Mouse (Mus musculus) neural tube, embryonic 15.5 days (tissue): ENCODE results near the gene Sh3pxd2a. TPM values are rescaled to one million over a fixed set of nuclear protein-coding genes. Genes with fewer than 3 reads are reported as not detected.

Experiments
- ATAC-seq: fragments of 200-750 bp; cut with Nextera tagmentation; 2 replicates; pipeline ENCODE4 v1.8.0; 2017; ENCODE audit warnings: mild to moderate bottlenecking, moderate TSS enrichment, moderate library complexity; ENCODE audit not compliant: low FRiP score
- H3K27ac ChIP-seq: fragments of 300-500 bp; sonication (generic); replicated peaks from 2 replicates; pipeline ENCODE4 v1.5.1; 2015; ENCODE audit warnings: mild to moderate bottlenecking, inconsistent platforms
- H3K27me3 ChIP-seq: fragments of 300-500 bp; sonication (generic); replicated peaks from 2 replicates; pipeline ENCODE4 v1.6.1; 2015; ENCODE audit warnings: inconsistent platforms
- H3K36me3 ChIP-seq: fragments of 300-500 bp; sonication (generic); 2 replicates; pipeline ENCODE4 v1.6.1; 2015; ENCODE audit warnings: inconsistent platforms
- H3K4me1 ChIP-seq: fragments of 300-500 bp; sonication (generic); 2 replicates; pipeline ENCODE4 v1.6.1; 2015; ENCODE audit warnings: inconsistent platforms
- H3K4me2 ChIP-seq: fragments of 300-500 bp; sonication (generic); 2 replicates; pipeline ENCODE4 v1.6.1; 2015; ENCODE audit warnings: inconsistent platforms, mild to moderate bottlenecking, moderate library complexity
- H3K4me3 ChIP-seq: fragments of 300-500 bp; sonication (generic); replicated peaks from 2 replicates; pipeline ENCODE4 v1.5.1; 2015; ENCODE audit warnings: mild to moderate bottlenecking, inconsistent platforms
- H3K9ac ChIP-seq: fragments of 300-500 bp; sonication (generic); replicated peaks from 2 replicates; pipeline ENCODE4 v1.6.1; 2015; ENCODE audit warnings: mild to moderate bottlenecking, inconsistent platforms
- H3K9me3 ChIP-seq: fragments of 300-500 bp; sonication (generic); replicated peaks from 2 replicates; pipeline ENCODE4 v1.6.1; 2016; ENCODE audit warnings: inconsistent platforms
- WGBS: fragments of 180-500 bp; shearing (Covaris S2); methylation state at CpG from one replicate; pipeline ENCODE4 v1.1.7; 2015; ENCODE audit warnings: mixed read lengths; 5-methylcytosine and 5-hydroxymethylcytosine counted together
- polyA plus RNA-seq: library from polyadenylated mRNA; unstranded; fragments of >200 nt; fragmentation: Nextera tagmentation; extraction: Ambion mirVana; gene quantifications from 2 replicates; pipeline ENCODE4 v1.2.1, GENCODE M21; 2015

The Sh3pxd2a gene
- 2.2 and 3.3 TPM in 2 replicates for polyA plus RNA-seq

DNA sequence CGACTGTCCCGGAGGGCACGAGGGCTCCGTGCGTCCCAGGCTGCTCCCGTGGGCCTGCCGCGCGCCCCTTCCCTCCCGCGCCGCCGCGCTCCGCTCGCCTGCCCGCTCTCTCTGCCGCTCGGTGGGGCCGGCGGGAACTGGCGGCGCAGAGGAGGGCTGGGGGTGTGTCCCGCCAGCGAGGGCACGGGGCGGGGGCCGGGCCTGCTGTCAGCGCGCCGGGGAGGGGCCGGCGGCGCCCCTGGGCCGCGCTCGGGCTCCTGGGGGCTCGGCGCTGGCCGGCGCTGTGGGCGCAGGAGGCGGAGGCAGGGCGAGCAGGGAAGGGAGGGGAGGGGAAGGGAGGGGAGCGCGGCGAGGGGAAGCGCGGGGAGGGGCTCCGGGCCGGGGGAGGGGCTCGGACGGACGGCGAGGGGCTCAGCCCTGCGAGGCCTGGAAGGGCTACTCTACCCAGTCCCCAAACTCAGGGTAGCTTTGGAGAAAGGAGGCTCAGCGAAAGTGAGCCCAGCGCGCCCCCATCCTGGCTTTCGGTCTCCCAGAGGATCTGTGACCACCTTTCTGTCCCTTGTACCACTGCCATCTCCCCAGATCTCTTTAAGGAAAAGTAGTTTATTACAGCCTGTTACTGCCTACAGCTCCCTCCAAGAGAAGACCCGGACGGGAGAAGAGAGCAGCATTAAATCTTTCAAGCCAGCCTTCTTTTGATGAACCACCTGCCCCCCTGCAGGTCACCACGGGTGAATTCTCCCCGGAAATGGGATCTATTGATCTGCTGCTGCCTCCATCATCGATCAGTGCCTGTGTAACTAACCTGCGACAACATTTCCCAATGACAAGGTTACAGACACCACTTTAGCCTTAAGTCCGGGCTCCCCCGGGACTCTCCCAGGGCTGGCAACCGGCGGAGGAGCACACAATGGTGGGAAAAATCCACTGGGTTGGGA lies at the start of gene Sh3pxd2a:
Gene Sh3pxd2a, minus strand, starts transcription at position 98 of the 938 bp plus-strand sequence.
- Histone ChIP-seq H3K27me3 (no peaks in the 10 kb centered on the region), H3K27ac (peak within 1 kb of the TSS; percentile 82), H3K36me3 (no peaks in the 10 kb centered on the region), H3K9ac (peak within 1 kb of the TSS; percentile 79), H3K4me1 (peaks cover 50% of the 10 kb centered on the region), H3K9me3 (no peaks in the 10 kb centered on the region), H3K4me3 (peak within 1 kb of the TSS; percentile 84), H3K4me2 (peak within 1 kb of the TSS; percentile 92)
- ATAC-seq = peak; percentile 76
- WGBS = under 1% methylated on average over 34 of the region's 70 CpGs

DNA sequence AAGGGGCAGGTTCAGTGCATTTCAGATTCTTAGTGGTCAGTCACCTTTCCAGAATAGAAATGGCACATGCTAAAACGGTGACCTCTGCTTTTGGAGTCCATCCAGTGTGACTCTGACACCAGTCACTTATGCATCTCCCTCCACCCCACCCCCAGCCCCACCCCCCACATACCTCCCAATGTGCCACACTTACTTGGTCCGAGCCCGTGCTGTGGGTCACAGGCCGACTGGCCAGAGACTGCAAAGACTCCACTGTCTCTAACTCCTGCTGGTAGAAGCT lies 49.4 kb upstream of the Sh3pxd2a start:
- Histone ChIP-seq H3K4me2 (no peak overlapping the region), H3K36me3 (0 out of 2 replicates have a peak, but pooled peaks cover 13% of the 10 kb centered on the region), H3K27me3 (no peaks in the 10 kb centered on the region), H3K4me3 (no peak overlapping the region), H3K4me1 (peaks cover 8% of the 10 kb centered on the region), H3K9me3 (no peaks in the 10 kb centered on the region), H3K27ac (no peak overlapping the region), H3K9ac (no peak overlapping the region)
- ATAC-seq = no peak
- WGBS = 77% methylated on average over 4 of the region's 4 CpGs

GRCm38 (mm10) chr19:47512794-47513617 lies 48.8 kb upstream of the Sh3pxd2a start:
- ATAC-seq = no peak
- peaks cover 9% of the 10 kb centered on the region for H3K4me1 ChIP-seq
- 92% methylated on average over 21 of the region's 21 CpGs for WGBS

DNA sequence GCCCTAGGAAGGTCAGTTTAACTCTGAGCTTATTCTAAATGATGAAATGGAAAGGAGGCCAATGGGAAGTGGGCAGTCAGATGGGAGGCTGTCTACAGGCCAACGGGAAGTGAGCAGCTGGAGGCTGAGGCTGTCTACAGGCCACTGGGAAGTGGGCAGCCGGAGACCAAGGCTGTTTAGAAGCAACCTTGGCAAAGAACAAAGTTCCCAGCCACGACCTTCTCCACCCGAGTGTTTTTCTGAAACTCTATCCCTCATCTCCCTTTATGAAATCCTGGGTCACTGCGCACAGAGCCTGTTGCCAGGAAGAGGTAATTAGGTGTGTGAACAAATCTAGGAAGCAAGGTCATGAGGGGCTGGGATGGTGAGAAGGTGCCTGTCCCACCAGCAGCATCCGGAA lies 47.8 kb upstream of the Sh3pxd2a start:
- no peak for ATAC-seq

More at GRCm38 (mm10) chr19:47512794-47513617, 48.8 kb upstream of the Sh3pxd2a start:
- Histone ChIP-seq H3K27me3 (no peaks in the 10 kb centered on the region), H3K9ac (no peak overlapping the region), H3K4me2 (no peak overlapping the region), H3K27ac (no peak overlapping the region), H3K9me3 (no peaks in the 10 kb centered on the region), H3K4me3 (no peak overlapping the region), H3K36me3 (0 out of 2 replicates have a peak, but pooled peaks cover 13% of the 10 kb centered on the region)

GRCm38 (mm10) chr19:47511294-47511675 lies 47.1 kb upstream of the Sh3pxd2a start:
- ATAC-seq = no peak
- H3K4me3 ChIP-seq = no peak overlapping the region
- H3K4me2 ChIP-seq = no peak overlapping the region
- peak overlapping the region; percentile 34; the same call in 1 of the 2 replicates for H3K27ac ChIP-seq
- no peaks in the 10 kb centered on the region for H3K9me3 ChIP-seq
- WGBS = 65% methylated on average over 7 of the region's 7 CpGs
- no peaks in the 10 kb centered on the region for H3K27me3 ChIP-seq
- no peak overlapping the region for H3K9ac ChIP-seq
- peaks cover 17% of the 10 kb centered on the region for H3K4me1 ChIP-seq
- 0 out of 2 replicates have a peak, but pooled peaks cover 13% of the 10 kb centered on the region for H3K36me3 ChIP-seq

More for the DNA sequence above, 47.8 kb upstream of the Sh3pxd2a start:
- Histone ChIP-seq H3K36me3 (0 out of 2 replicates have a peak, but pooled peaks cover 13% of the 10 kb centered on the region), H3K4me2 (no peak overlapping the region), H3K4me3 (no peak overlapping the region), H3K9me3 (no peaks in the 10 kb centered on the region), H3K27ac (no peak overlapping the region), H3K4me1 (peaks cover 17% of the 10 kb centered on the region), H3K9ac (no peak overlapping the region), H3K27me3 (no peaks in the 10 kb centered on the region)
- WGBS = 90% methylated on average over 6 of the region's 6 CpGs

DNA sequence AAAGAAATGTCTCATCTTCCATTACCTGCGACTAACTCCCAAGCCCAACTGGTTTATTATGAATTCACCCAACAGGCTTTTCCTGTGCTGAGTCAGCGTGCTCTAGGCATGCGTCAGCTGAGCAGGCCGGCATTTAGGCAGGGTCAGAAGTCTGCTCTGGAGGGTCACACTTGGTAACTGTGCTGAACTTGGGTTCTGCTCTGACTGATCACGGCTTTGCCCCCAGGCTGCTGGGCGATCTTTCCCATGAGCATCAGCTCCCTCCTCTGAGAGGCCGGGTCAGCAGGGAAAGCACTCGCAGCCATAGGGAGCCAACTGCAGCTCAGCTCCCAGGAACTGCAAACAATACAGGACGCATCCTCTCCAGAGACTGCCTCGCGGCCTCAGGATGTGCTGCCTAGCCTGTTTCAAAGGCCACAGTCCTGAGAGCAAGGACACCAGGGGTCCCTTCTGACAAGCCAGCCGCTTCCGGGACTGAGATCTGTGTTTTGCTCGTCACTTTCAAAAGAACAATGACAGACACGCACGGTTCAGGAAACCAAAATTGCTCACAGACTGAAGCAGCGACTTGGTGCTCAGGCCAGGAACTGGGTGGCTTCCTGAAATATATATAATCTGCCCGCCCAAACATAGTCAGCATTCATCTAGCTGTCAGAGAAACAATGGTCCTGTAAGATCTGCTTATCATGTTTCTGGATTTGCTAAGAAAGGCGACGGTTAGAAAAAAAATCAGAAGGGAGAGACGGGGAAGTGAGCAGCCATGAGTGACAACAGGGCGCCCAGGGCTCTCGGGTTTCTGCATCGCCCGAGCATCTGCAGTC lies 46.5 kb upstream of the Sh3pxd2a start:
- ATAC-seq = no peak
- Histone ChIP-seq H3K9ac (no peak overlapping the region), H3K9me3 (no peaks in the 10 kb centered on the region), H3K4me1 (peaks cover 17% of the 10 kb centered on the region), H3K4me2 (peak overlapping the region; percentile 21), H3K27ac (peak overlapping the region; percentile 52), H3K27me3 (no peaks in the 10 kb centered on the region), H3K36me3 (0 out of 2 replicates have a peak, but pooled peaks cover 11% of the 10 kb centered on the region), H3K4me3 (no peak overlapping the region)
- WGBS = 35% methylated on average over 25 of the region's 25 CpGs

DNA sequence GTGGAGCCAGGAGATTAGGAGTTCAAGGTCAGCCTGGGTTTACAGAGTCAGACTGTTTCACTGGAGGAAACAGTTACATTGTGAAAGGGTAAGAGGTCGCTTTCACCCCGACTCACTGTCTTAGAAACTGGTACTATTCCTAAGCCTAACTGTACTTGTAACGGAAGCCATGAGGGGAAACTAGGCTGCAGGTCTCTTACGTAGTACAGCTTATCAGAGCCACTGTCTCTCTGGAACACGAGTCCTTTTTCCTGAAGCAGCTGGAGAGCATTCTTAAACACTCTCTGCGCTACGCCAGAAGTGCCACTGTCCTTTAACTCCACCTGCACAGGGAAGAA lies 45.9 kb upstream of the Sh3pxd2a start:
- Histone ChIP-seq H3K9ac (no peak overlapping the region), H3K27ac (no peak overlapping the region), H3K36me3 (0 out of 2 replicates have a peak, but pooled peaks cover 6% of the 10 kb centered on the region), H3K27me3 (no peaks in the 10 kb centered on the region), H3K4me2 (no peak overlapping the region), H3K4me3 (no peak overlapping the region), H3K4me1 (peaks cover 17% of the 10 kb centered on the region), H3K9me3 (no peaks in the 10 kb centered on the region)
- no peak for ATAC-seq
- WGBS = 84% methylated on average over 7 of the region's 7 CpGs

DNA sequence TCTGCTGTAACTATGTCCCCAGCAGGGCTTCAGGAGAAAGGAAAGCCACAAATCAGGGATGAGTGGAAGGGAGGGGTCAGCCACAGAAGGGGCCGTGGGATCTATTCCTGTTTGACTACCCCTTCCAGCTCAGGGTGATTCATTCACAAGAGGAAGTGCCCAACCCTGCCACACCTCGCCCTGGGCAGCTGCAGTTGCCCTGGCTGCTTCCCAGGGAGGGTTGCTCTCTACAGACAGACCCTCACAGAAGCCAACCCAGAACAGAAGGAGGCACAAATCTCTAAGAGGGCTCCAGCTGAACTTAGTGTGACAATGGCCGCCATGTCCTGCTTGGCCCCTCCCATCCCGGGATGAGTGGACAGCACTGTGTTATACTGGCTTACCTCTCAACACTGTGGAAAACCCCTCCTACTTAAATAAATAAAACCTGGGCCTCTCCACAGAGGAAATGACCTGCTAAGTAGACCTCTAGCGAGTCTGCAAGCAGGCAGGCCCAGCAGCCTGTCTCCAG lies 44.6 kb upstream of the Sh3pxd2a start:
- peaks cover 17% of the 10 kb centered on the region for H3K4me1 ChIP-seq
- H3K9ac ChIP-seq = no peak overlapping the region; the same call in 1 of the 2 replicates
- H3K4me2 ChIP-seq = no peak overlapping the region
- no peaks in the 10 kb centered on the region for H3K9me3 ChIP-seq
- no peaks in the 10 kb centered on the region for H3K27me3 ChIP-seq
- no peak overlapping the region for H3K4me3 ChIP-seq
- ATAC-seq = no peak
- WGBS = 73% methylated on average over 5 of the region's 5 CpGs
- H3K36me3 ChIP-seq = no peaks in the 10 kb centered on the region
- no peak overlapping the region for H3K27ac ChIP-seq

DNA sequence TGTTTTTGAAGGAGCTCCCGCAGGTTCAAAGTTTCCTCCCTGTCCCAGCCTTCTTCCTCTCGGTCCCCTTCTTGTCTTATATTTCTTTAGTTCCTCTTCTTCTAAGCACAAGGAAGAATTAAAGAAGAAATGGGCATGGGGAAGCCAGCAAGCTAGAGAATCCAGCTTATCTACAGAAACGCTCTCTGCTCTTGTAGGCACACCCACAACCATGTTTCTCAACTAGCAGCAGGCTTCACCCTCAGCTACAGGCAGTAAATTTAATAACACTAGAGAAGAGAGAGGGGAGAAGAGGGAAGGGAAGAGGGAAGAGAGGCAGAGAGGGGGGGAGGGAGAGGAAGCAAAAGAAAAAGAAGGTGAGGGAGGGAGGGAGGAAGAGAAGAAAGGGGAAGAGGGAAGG lies 44.0 kb upstream of the Sh3pxd2a start:
- H3K4me2 ChIP-seq = no peak overlapping the region
- no peaks in the 10 kb centered on the region for H3K9me3 ChIP-seq
- H3K9ac ChIP-seq = no peak overlapping the region; the same call in 1 of the 2 replicates
- H3K27ac ChIP-seq = no peak overlapping the region; the same call in 1 of the 2 replicates
- H3K4me3 ChIP-seq = no peak overlapping the region
- H3K4me1 ChIP-seq = peaks cover 17% of the 10 kb centered on the region
- H3K36me3 ChIP-seq = no peaks in the 10 kb centered on the region
- no peaks in the 10 kb centered on the region for H3K27me3 ChIP-seq
- 88% methylated on average over 3 of the region's 3 CpGs for WGBS
- ATAC-seq = no peak

DNA sequence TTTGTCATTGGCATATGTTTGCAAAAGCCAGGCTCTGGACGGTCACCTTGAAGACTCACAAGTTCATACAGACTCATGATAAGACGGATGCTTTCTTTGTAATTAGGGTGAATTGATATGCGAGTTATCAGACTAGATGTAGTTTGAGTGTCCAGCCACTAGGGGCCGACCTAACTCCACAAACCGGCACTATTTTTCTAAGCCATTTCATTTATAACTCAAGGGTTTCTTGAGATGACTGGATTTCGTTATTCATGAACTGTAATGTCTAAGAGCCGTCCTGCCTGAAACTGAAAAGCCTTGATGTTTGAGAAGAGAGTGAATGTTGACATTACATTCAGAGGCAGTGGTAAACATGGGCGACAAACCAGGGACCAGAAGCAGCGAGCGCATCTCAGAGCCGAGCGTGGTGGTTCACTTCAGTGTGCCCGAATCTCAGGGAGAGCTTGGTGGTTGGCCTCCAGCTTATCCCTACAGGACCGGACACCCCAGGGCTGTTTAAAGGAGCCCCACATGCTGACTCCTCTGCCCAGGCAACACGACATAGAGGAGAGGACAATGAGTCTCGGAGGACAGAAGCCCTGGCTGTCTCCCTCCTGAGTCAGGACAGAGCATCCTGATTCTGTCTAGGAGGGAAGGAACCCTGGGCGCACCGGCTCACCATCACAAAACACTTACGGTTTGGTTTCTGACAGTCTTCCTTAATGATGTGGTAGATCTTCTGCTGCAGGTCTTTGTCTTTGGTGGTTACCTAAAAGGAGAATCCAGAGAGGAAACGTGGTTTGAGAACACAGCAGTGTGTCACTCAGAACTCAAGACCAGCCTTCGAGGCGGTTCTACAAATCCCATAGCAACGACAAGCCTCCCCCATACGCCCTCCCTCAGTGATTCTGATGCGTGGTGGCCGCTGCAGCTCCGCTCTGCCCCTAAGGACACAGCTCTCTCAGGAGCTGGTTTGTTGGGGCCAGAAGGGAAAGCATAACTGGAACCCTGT lies 43.2 kb upstream of the Sh3pxd2a start:
- Histone ChIP-seq H3K4me2 (no peak overlapping the region), H3K9me3 (no peaks in the 10 kb centered on the region), H3K27ac (no peak overlapping the region; the same call in 1 of the 2 replicates), H3K4me3 (no peak overlapping the region), H3K36me3 (no peaks in the 10 kb centered on the region), H3K27me3 (no peaks in the 10 kb centered on the region), H3K9ac (no peak overlapping the region), H3K4me1 (peaks cover 17% of the 10 kb centered on the region)
- 55% methylated on average over 27 of the region's 27 CpGs for WGBS
- no peak for ATAC-seq
